Mouse (Mus musculus): ENCODE results near the gene Krt87.
A peak's percentile ranks its signal among the peaks of the same experiment; 100 is the strongest.

The Krt87 gene

GRCm38 (mm10) chr15:101438555-101438954, at the start of gene Krt87:
TSS of gene Krt87 (minus strand) at chr15:101438804.
- DNase-seq (ENCODE audit: low read depth, low spot score) = peak; percentile 18

- no peak for DNase-seq (ENCODE audit: low read depth, low spot score)
Measured at GRCm38 (mm10) chr15:101485911-101486635, 47.5 kb upstream of the Krt87 start.

- no peak for DNase-seq (ENCODE audit: low read depth, low spot score)
Measured at GRCm38 (mm10) chr15:101484939-101485338, 46.3 kb upstream of the Krt87 start.

- DNase-seq (ENCODE audit: low read depth, low spot score) = no peak
Measured at GRCm38 (mm10) chr15:101483646-101484045, 45.0 kb upstream of the Krt87 start.

- no peak for DNase-seq (ENCODE audit: low read depth, low spot score)
Measured at GRCm38 (mm10) chr15:101482056-101482455, 43.5 kb upstream of the Krt87 start.

GRCm38 (mm10) chr15:101479666-101480060, 41.1 kb upstream of the Krt87 start:
- DNase-seq (ENCODE audit: low read depth, low spot score) = no peak

- DNase-seq (ENCODE audit: low read depth, low spot score) = peak; percentile 68
Measured at GRCm38 (mm10) chr15:101479007-101479665, 40.5 kb upstream of the Krt87 start.

GRCm38 (mm10) chr15:101472952-101473528, 34.4 kb upstream of the Krt87 start, which contains the start of gene Krt86:
TSS of gene Krt86 (plus strand) at chr15:101473478.
- DNase-seq (ENCODE audit: low read depth, low spot score) = peak; percentile 69

- no peak for DNase-seq (ENCODE audit: low read depth, low spot score)
Measured at GRCm38 (mm10) chr15:101469093-101469492, 30.5 kb upstream of the Krt87 start.

- DNase-seq (ENCODE audit: low read depth, low spot score) = no peak
Measured at GRCm38 (mm10) chr15:101463651-101464050, 25.0 kb upstream of the Krt87 start, which contains the start of gene Krt81. TSS of gene Krt81 (minus strand) at chr15:101463751.

- peak; percentile 30 for DNase-seq (ENCODE audit: low read depth, low spot score)
Measured at GRCm38 (mm10) chr15:101459283-101459682, 20.7 kb upstream of the Krt87 start.

- DNase-seq (ENCODE audit: low read depth, low spot score) = no peak
Measured at GRCm38 (mm10) chr15:101458361-101458930, 19.8 kb upstream of the Krt87 start.

- DNase-seq (ENCODE audit: low read depth, low spot score) = no peak
Measured at GRCm38 (mm10) chr15:101455891-101456290, 17.3 kb upstream of the Krt87 start.

- DNase-seq (ENCODE audit: low read depth, low spot score) = no peak
Measured at GRCm38 (mm10) chr15:101455292-101455691, 16.7 kb upstream of the Krt87 start.

- no peak for DNase-seq (ENCODE audit: low read depth, low spot score)
Measured at GRCm38 (mm10) chr15:101454774-101455173, 16.2 kb upstream of the Krt87 start.

GRCm38 (mm10) chr15:101453093-101453736, 14.6 kb upstream of the Krt87 start:
- DNase-seq (ENCODE audit: low read depth, low spot score) = peak; percentile 81

- DNase-seq (ENCODE audit: low read depth, low spot score) = no peak
Measured at GRCm38 (mm10) chr15:101447444-101447843, 8.8 kb upstream of the Krt87 start, which contains the start of gene Krt88. TSS of gene Krt88 (plus strand) at chr15:101447744.

GRCm38 (mm10) chr15:101446572-101446971, 8.0 kb upstream of the Krt87 start:
- no peak for DNase-seq (ENCODE audit: low read depth, low spot score)

- no peak for DNase-seq (ENCODE audit: low read depth, low spot score)
Measured at GRCm38 (mm10) chr15:101440837-101441236, 2.2 kb upstream of the Krt87 start.

- no peak for DNase-seq (ENCODE audit: low read depth, low spot score)
Measured at GRCm38 (mm10) chr15:101436611-101437010, 2.0 kb downstream of the Krt87 start.

- no peak for DNase-seq (ENCODE audit: low read depth, low spot score)
Measured at GRCm38 (mm10) chr15:101424914-101425313, 13.7 kb downstream of the Krt87 start.

GRCm38 (mm10) chr15:101420903-101421302, 17.7 kb downstream of the Krt87 start:
- DNase-seq (ENCODE audit: low read depth, low spot score) = no peak

All from mesoderm, embryonic 11.5 days (tissue).